Mouse (Mus musculus) MEL (cell line): Measurements from ENCODE around the gene Zfp280b. TPM values are rescaled to one million over a fixed set of nuclear protein-coding genes. Genes with fewer than 3 reads are reported as not detected.

Source experiments
- DNase-seq: peaks from one replicate; pipeline ENCODE4 v3.0.0; 2011; ENCODE audit warnings: low read depth, low spot score
- H3K27ac ChIP-seq: 2 replicates; pipeline ENCODE4 v1.5.1; 2012; ENCODE audit warnings: low read depth, mild to moderate bottlenecking, control low read depth, low read length, moderate library complexity; ENCODE audit not compliant: control insufficient read depth
- H3K27me3 ChIP-seq, 2 experiments: fragments of 150-350 bp in 1 of 2; sonication (generic) in 1 of 2; 2 replicates each; pipeline ENCODE4 v1.6.1; 2012; ENCODE audit warnings: low read length in 2 of 2, mild to moderate bottlenecking in 2 of 2, improper control_type of control experiment in 1 of 2, moderate library complexity in 1 of 2; ENCODE audit not compliant: insufficient read depth in 2 of 2, control insufficient read depth in 1 of 2
- H3K36me3 ChIP-seq, 2 experiments: 2 replicates each; pipeline ENCODE4 v1.6.1; 2012 to 2014; ENCODE audit warnings: low read length in 2 of 2, improper control_type of control experiment in 1 of 2, inconsistent platforms in 1 of 2, mild to moderate bottlenecking in 1 of 2; ENCODE audit not compliant: insufficient read depth in 2 of 2, control insufficient read depth in 1 of 2
- H3K4me1 ChIP-seq, 2 experiments: fragments of 150-350 bp in 1 of 2; sonication (generic) in 1 of 2; 2 replicates each; pipeline ENCODE4 v1.6.1; 2012; ENCODE audit warnings: low read length in 2 of 2, improper control_type of control experiment in 1 of 2, mild to moderate bottlenecking in 1 of 2; ENCODE audit not compliant: insufficient read depth in 2 of 2, control insufficient read depth in 1 of 2
- H3K4me3 ChIP-seq, 2 experiments: fragments of 150-350 bp in 1 of 2; sonication (generic) in 1 of 2; 2 replicates each; pipeline ENCODE4 v1.5.1; 2012; ENCODE audit warnings: low read depth in 2 of 2, low read length in 2 of 2, mild to moderate bottlenecking in 2 of 2, moderate library complexity in 2 of 2, control low read depth in 1 of 2, improper control_type of control experiment in 1 of 2; ENCODE audit not compliant: control insufficient read depth in 1 of 2, insufficient read depth in 1 of 2
- H3K79me2 ChIP-seq: 2 replicates; pipeline ENCODE4 v1.6.1; 2012; ENCODE audit warnings: mild to moderate bottlenecking, low read length, moderate library complexity; ENCODE audit not compliant: control insufficient read depth, poor library complexity, insufficient read depth
- H3K9ac ChIP-seq: 2 replicates; pipeline ENCODE4 v1.6.1; 2012; ENCODE audit warnings: low read depth, mild to moderate bottlenecking, control low read depth, low read length, moderate library complexity; ENCODE audit not compliant: control insufficient read depth, poor library complexity, severe bottlenecking
- H3K9me3 ChIP-seq: fragments of 150-350 bp; sonication (generic); replicated peaks from 2 replicates; pipeline ENCODE4 v1.6.1; 2012; ENCODE audit warnings: mild to moderate bottlenecking, low read length, improper control_type of control experiment, moderate library complexity; ENCODE audit not compliant: insufficient read depth
- BHLHE40 ChIP-seq: IDR thresholded peaks from 2 replicates; pipeline ENCODE4 v1.6.1; 2012; ENCODE audit warnings: low read depth, mild to moderate bottlenecking, inconsistent platforms, low read length, improper control_type of control experiment, borderline replicate concordance
- CHD1 ChIP-seq: IDR thresholded peaks from 2 replicates; pipeline ENCODE4 v1.6.1; 2012; ENCODE audit warnings: low read depth, mild to moderate bottlenecking, inconsistent platforms, low read length, improper control_type of control experiment
- CHD2 ChIP-seq: IDR thresholded peaks from 2 replicates; pipeline ENCODE4 v1.6.1; 2011; ENCODE audit warnings: low read length, improper control_type of control experiment
- CTCF ChIP-seq, 3 experiments: IDR thresholded peaks in 2 of 3; conservative IDR thresholded peaks in 1 of 3; 2 replicates each; pipeline ENCODE4 v1.5.1; 2011 to 2012; ENCODE audit warnings: low read length in 3 of 3, low read depth in 2 of 3, mild to moderate bottlenecking in 2 of 3, improper control_type of control experiment in 1 of 3, inconsistent platforms in 1 of 3, mixed read lengths in 1 of 3, moderate library complexity in 1 of 3; ENCODE audit not compliant: control insufficient read depth in 1 of 3, insufficient read depth in 1 of 3, poor library complexity in 1 of 3, severe bottlenecking in 1 of 3
- GABPA ChIP-seq: IDR thresholded peaks from 2 replicates; pipeline ENCODE4 v1.6.1; 2012; ENCODE audit warnings: low read depth, mild to moderate bottlenecking, inconsistent platforms, low read length, improper control_type of control experiment, moderate library complexity
- HCFC1 ChIP-seq: IDR thresholded peaks from 2 replicates; pipeline ENCODE4 v1.6.1; 2012; ENCODE audit warnings: low read depth, mild to moderate bottlenecking, inconsistent platforms, low read length, improper control_type of control experiment, moderate library complexity
- MXI1 ChIP-seq: IDR thresholded peaks from 2 replicates; pipeline ENCODE4 v1.6.1; 2011; ENCODE audit warnings: mild to moderate bottlenecking, low read depth, low read length, improper control_type of control experiment
- MYB ChIP-seq: IDR thresholded peaks from 2 replicates; pipeline ENCODE4 v1.6.1; 2011; ENCODE audit warnings: mild to moderate bottlenecking, low read depth, low read length, improper control_type of control experiment
- POLR2A ChIP-seq, 2 experiments: IDR thresholded peaks; 2 replicates each; pipeline ENCODE4 v1.6.1; 2011 to 2012; ENCODE audit warnings: low read length in 2 of 2, mild to moderate bottlenecking in 2 of 2, control low read depth in 1 of 2, improper control_type of control experiment in 1 of 2, low read depth in 1 of 2, moderate library complexity in 1 of 2; ENCODE audit not compliant: control insufficient read depth in 1 of 2, insufficient read depth in 1 of 2, poor library complexity in 1 of 2
- POLR2AphosphoS2 ChIP-seq: IDR thresholded peaks from 2 replicates; pipeline ENCODE4 v1.6.1; 2011; ENCODE audit warnings: low read length, improper control_type of control experiment
- SMC3 ChIP-seq: IDR thresholded peaks from 2 replicates; pipeline ENCODE4 v1.6.1; 2011; ENCODE audit warnings: low read depth, low read length, improper control_type of control experiment
- TAL1 ChIP-seq: IDR thresholded peaks from 2 replicates; pipeline ENCODE4 v1.6.1; 2012; ENCODE audit warnings: mild to moderate bottlenecking, inconsistent platforms, low read length, moderate library complexity, mixed read lengths
- ZNF384 ChIP-seq: IDR thresholded peaks from 2 replicates; pipeline ENCODE4 v1.6.1; 2012; ENCODE audit warnings: low read depth, mild to moderate bottlenecking, inconsistent platforms, low read length, improper control_type of control experiment
- polyA plus RNA-seq, 2 experiments: library from polyadenylated mRNA; stranded (reverse) in 1 of 2; unstranded in 1 of 2; fragments of >175 nt in 1 of 2; fragments of >200 nt in 1 of 2; gene quantifications; 2 replicates each; pipeline versions ENCODE4 v1.2.1 to v1.2.4; 2012; ENCODE audit warnings: low replicate concordance in 2 of 2, low read depth in 1 of 2; ENCODE audit not compliant: insufficient read length in 2 of 2, insufficient read depth in 1 of 2, missing spikeins in 1 of 2
- total RNA-seq: library from RNA; depleted of rRNA; stranded (reverse); fragments of 300-350 nt; gene quantifications from 2 replicates; pipeline ENCODE4 v1.2.3, GENCODE M21; 2012

The Zfp280b gene
- total and polyA plus RNA-seq, 3 experiments = 7.9 to 18.6 TPM; not detected in 1

DNA sequence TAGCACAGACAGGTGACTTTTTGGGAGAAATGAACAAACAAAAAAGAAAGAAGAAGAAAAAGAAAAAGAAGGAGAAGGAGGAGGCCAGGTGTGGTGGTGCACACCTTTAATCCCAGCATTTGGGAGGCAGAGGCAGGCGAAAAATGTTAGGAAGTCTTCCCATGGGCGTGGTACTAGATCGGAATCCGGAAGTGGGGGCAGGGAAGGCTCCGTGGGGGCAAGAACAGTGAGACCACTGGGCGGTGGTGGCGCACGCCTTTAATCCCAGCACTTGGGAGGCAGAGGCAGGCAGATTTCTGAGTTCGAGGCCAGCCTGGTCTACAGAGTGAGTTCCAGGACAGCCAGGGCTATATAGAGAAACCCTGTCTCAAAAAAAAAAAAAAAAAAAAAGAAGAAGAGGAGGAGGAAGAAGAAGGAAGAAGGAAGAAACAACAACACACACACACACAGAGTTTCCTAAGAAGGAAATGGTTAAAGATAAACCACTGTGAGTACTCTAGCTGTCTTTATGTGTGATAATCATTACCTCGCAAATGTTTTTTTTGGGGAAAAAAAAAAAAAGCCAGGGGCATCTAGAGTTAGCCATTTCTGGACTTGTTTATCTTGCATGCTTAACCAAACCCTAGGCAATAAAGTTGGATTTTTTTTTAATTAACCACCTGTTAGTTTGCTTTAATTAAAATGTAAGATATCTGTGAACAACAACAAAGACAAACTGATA lies 6.8 kb upstream of the Zfp280b start:
- Histone ChIP-seq H3K79me2 (no peaks in the 10 kb centered on the region), H3K9ac (no peak overlapping the region), H3K36me3 (no peaks in the 10 kb centered on the region), H3K27ac (no peak overlapping the region), H3K9me3 (no peaks in the 10 kb centered on the region), H3K4me3 (no peak overlapping the region), H3K27me3 (no peaks in the 10 kb centered on the region), H3K4me1 (peaks cover 0 to 4% of the 10 kb centered on the region in 2 experiments; a peak in 2 of 4 replicates)
- TF ChIP-seq ZNF384 (peak; percentile 77), CHD2 (no peak), MYB (no peak)
- DNase-seq = no peak

- DNase-seq = no peak
- Histone ChIP-seq H3K9ac (no peak overlapping the region), H3K79me2 (no peaks in the 10 kb centered on the region; the same call in 1 of the 2 replicates), H3K36me3 (no peaks in the 10 kb centered on the region), H3K4me3 (no peak overlapping the region), H3K27ac (no peak overlapping the region), H3K9me3 (no peaks in the 10 kb centered on the region), H3K27me3 (no peaks in the 10 kb centered on the region), H3K4me1 (peaks cover 0 to 2% of the 10 kb centered on the region in 2 experiments; a peak in 2 of 4 replicates)
- no peak for TF ChIP-seq MXI1
- TF ChIP-seq HCFC1 = no peak
- TF ChIP-seq POLR2A (IDR thresholded peaks at IDR 0.05; ENCODE audit: control insufficient read depth in 1 of 2, insufficient read depth in 1 of 2, low read depth in 1 of 2, low read length in 2 of 2, poor library complexity in 1 of 2) = no peak
- TF ChIP-seq POLR2AphosphoS2 = no peak
- no peak for TF ChIP-seq CHD1
- TF ChIP-seq CTCF (IDR thresholded peaks at IDR 0.05 in 2 of 3, conservative IDR thresholded peaks at IDR 0.05 in 1 of 3; ENCODE audit: control insufficient read depth in 1 of 3, insufficient read depth in 1 of 3, low read depth in 2 of 3, low read length in 3 of 3, poor library complexity in 1 of 3, severe bottlenecking in 1 of 3) = no peak
These were observed 5.1 kb upstream of the Zfp280b start for GRCm38 (mm10) chr10:76027127-76028015.

DNA sequence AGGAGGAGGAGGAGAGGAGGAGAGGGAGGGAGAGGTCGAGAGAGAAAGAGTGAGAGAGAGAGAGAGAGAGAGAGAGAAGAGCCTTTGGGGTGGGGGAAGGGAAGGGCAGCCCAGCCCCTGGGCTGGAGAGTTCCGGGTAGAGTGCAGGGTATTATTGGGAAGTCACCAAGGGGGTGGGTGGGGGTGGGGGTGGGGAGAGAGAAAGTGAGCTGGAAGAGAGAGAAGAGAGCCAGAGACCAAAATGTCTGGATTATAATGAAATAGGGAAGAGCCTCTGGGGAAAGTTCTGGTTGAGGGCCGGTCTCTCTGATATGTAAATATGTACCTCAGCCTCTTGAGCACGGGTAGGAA lies 4.5 kb upstream of the Zfp280b start:
- H3K27ac ChIP-seq = no peak overlapping the region
- no peaks in the 10 kb centered on the region for H3K9me3 ChIP-seq
- no peaks in the 10 kb centered on the region for H3K27me3 ChIP-seq
- peaks cover 0 to 2% of the 10 kb centered on the region in 2 experiments; a peak in 2 of 4 replicates for H3K4me1 ChIP-seq
- TF ChIP-seq BHLHE40 (no peak), TAL1 (no peak), HCFC1 (no peak), SMC3 (no peak), CTCF (IDR thresholded peaks at IDR 0.05 in 2 of 3, conservative IDR thresholded peaks at IDR 0.05 in 1 of 3; ENCODE audit: control insufficient read depth in 1 of 3, insufficient read depth in 1 of 3, low read depth in 2 of 3, low read length in 3 of 3, poor library complexity in 1 of 3, severe bottlenecking in 1 of 3) (no peak), GABPA (no peak)
- H3K79me2 ChIP-seq = peaks cover 6% of the 10 kb centered on the region
- no peaks in the 10 kb centered on the region for H3K36me3 ChIP-seq
- H3K4me3 ChIP-seq = no peak overlapping the region
- no peak for DNase-seq
- H3K9ac ChIP-seq = no peak overlapping the region
